Mouse (Mus musculus) adipocyte (in vitro differentiated cells): ENCODE measurements around the gene Tekt4.

Experiments
- DNase-seq: peaks from one replicate; pipeline ENCODE4 v3.0.0-alpha.2; 2016; ENCODE audit warnings: low spot score

The Tekt4 gene

DNA sequence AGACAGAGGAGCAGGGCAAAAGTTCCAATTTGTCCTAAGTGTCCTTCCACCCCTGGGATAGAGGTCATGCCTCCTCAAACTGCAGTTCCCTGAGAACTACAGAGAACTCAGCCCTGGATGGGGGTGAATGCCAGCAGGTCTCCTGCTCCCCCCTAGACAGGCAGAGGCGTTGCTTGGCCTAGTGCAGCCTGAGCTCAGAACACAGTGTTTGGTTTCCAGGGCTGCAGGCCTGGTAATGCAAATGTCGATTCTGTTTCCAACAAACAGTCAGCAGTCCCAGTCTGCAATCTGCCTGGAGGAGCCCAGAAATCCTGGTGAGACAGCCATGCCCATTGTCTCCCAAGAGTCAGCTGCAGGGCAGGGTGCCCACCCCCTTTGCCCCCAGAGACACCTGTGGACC lies at the start of gene Tekt4:
Gene Tekt4, plus strand, starts transcription at position 344 of the 400 bp plus-strand sequence.
- DNase-seq, result no peak

DNA sequence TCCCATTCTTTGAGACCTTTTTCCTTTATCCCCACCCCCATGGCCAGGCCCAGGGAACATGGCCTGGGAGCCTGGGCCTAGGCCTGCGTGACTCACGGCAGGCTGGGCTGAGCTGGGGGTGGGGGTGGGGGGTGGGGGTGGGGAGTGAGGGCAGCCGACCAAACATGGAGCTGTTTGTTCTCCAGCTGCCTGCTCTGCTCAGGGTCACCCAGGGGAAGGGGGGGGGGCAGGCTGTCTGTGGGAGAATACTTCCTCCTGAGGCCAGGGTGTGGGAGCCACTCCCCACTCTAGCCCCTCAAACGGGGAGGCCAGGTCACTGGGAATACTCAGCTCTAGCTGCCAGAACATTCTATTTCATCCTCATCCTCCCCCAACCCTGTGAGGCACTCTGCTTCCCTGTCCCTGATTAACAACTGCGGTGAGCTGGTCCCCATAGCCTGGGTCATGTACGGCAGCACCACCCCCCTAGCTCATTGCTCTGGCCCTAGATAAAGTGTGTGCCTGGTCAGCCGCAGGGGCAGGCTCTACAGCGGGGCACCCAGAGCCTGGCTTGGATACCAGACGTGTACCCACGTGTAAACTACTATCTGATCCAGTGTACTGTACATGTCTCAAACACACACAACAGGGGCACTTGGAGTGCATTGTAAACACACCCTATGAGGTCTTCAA lies 49.1 kb upstream of the Tekt4 start:
- DNase-seq, result no peak

DNA sequence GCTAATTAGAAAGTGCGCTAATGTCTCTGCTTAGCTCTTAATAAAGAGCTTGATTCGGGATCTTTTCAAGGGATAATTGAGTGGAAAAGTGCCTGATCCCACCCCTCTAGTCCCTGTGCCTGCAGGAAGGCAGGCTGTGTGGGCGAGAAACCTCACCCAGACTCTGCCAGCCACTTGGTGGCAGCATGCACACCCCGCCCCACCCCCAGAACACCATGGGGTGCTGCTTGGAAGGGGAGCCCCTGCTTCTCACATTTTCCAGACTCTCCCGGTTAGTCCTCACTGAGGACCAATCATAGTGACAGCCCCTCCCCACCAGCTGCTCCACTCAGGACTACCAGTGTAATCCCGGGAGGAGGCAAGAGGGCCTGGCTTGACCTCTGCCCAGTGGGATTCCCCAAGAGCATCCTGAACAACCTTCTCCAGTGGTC lies 48.4 kb upstream of the Tekt4 start:
- no peak for DNase-seq

DNA sequence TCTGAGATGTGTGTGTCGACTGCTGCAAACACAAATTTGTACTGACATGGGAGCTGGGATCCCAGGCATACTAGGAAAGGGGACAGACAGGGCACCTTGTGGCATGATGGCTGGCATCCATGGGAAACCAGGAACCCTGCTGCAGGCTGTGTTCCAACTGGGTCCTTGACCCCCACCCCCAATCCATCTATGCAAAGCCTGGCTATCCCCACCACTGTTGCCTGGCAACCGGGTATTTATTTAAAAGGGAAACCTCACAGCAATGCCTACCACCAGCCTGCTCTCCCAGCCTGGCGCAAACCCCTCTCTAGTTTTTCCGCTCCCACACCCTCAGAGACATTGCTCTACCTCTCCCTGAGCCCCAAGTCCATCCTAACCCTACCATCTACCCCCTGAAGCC lies 47.1 kb upstream of the Tekt4 start:
- no peak for DNase-seq

DNA sequence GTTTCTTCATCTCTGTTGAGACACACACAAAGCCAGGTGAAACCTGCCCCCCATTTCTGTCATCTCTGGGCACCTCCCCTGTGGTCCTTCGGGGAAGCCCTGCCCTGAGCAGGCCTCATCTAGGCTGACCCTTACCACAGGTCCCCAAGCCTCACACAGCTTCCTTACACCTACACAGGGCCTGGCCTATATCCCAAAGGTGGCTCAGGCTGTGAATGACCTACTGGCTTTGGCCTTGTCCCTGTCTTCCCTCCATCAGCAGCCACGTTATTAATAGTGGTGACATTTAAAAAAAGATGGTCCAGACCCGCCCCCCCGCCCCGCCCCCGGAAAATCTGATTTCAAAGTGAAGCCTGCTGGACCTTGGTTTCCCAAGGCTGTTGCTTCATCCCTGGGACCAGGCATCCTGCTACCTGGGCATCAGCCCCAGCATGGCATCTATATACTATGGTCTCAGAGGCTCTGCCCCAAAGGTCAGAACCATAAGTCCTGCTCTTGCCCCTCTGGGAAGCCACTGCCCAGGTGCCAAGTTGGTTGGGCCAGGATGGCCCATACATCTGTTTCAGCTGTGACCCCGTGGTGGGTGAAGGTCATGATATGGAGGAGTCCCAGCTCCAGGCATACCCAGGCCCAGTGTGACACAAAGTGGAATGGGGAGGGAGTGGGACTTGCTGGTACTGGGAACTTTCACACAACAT lies 46.0 kb upstream of the Tekt4 start:
- DNase-seq, result no peak

DNA sequence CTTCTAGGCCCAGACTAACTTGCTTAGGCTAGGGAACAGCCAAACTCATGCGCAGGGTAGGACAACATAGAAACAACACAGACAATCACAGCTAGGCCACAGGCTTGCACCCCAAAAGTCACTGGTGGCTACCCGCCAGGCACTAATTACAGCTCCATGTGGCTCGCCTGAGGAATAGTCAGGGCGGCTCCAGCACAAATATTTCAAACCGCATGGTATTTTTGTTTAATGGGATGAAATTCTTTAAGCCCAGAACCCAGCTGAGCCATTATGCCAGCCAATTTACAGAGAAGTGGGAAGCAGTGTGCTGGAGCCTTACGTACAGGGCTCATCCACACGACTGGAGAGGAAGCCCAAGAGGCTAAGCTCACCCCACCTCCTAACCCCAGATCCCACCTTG lies 44.8 kb upstream of the Tekt4 start:
- DNase-seq, result no peak

DNA sequence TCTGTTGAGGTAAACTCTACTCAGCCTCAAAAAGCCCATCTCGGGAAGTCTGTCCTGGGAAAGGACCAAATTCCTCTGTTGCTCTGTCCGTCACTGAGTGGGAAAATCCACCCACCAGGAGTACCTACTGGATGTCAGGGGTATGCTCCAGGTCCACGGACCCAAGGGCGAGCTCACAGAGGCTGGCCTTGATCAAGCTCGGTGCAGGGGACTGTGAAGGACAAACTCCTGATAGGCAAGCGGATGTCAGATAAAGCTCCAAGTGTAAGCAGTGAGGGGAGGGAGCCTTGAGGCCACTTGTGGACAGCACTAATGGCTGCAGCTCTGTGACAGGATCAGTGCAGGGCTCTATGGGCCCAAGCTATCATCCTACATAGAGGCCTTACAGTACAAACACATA lies 44.2 kb upstream of the Tekt4 start:
- no peak for DNase-seq

DNA sequence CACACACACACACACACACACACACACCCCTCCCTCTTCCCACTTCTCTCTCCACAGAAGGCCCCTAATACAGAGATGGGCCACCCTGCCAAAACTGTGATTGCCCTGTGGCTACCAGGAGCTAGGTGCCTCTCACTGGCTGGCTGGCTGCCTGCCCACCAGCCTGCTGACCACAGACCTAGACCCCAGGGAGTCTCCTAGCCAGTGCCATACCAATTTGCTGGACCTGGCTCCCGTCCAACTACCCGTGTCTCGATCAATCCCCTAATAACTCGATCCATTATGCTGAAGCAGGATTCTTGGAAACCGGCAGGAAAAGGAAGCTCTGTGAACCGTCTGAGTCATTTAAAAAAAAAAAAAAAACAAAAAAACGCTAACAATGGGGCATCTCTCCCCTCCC lies 43.6 kb upstream of the Tekt4 start:
- DNase-seq, result no peak

DNA sequence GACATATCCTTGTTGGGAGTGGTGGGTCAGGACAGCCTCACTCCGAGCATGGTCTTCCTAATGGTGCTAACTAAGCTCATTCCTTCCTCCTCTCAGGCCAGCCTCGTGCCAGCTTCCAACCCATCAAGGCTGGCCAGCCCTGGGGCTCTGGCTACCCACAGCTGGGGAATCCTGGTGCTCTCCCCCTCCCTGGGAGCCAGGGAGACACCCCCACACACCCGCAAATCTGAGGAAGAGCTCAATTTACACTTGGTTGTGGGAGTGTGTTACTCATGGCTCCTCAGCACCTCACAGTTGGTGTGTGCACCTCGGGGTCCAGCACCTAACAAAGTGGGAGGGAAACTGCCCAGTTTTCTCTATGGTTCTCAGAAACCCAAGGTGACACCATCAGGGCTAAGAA lies 43.2 kb upstream of the Tekt4 start:
- DNase-seq, result no peak

DNA sequence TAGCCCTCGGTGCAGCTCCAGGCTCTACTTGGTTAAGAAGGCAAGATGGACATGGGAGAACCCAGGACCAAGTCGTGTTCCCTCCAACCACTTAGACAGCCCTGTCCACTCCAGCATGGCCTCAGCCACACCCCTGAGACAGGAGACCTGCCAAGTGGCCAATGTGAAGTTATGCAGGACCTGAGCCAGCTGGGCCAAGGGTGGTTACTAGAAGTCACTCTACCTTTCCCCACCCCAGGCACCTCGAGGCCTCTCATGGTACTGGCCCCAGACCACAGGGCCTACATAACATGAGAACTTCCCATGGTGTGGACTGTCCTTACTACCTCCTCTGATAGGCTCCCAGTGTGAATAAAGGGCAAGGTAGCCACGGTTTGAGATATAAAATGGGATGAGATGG lies 40.2 kb upstream of the Tekt4 start:
- peak; percentile 37 for DNase-seq

DNA sequence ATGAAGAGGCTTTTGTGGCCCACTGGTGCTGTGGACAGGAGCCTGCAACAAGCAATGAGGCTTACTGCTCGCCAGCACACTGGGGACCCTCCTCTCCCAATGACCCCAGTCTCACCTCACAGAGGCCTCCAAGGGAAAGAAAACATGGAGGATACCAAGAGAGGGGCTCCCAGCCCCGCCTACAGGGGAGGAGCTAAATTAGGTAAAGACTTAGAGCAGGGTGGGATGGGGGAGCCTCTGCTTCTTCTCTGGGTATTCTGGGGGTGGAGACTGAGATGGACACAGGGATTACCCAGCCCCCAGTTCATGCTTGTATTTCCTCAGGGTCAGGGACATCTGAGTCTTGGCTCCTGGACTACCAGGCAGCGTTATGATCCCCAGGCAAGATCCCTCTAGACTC lies 39.5 kb upstream of the Tekt4 start:
- no peak for DNase-seq

DNA sequence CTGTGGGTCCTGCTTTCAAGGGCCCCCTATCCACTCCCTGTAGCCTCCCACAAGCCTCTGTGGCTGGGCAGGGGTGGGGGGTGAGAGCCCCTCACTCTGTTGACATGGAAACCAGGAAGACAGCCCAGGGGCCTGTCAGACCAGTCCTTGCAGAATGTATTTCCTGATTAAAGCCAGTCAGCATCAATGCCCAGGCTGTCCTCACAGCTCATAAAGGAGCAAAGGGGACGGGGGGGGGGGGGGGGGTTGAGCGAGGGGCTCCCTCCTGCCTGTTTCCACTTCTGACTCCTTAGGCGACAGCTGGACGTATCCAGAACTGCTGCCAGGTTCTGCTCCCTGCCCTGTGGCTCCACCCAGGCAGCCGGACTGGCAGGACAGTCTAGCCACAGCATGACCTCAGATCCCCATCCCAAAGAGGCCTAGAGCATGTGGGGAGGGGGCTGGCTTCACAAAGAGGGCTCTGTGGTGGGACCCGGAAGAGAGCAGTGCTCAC lies 38.9 kb upstream of the Tekt4 start:
- no peak for DNase-seq

DNA sequence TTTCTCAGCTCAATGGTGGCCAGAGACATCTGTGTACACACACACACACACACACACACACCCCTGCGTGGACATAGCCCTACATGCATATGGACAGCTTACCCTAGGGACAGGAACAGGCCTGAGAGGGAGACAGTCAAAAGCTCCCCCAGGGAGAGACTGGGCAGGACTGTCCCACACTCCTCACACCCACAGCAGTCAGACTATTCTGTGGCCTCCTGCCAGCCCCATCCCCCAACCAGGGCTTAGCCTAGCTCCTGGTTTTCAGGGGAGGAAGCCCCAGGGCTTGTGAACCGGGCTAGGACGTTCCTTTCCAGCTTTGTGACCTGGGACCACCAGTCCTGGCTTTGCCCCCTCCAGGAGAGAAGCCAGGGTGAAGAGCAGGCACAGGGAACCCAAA lies 38.2 kb upstream of the Tekt4 start:
- DNase-seq, result no peak

DNA sequence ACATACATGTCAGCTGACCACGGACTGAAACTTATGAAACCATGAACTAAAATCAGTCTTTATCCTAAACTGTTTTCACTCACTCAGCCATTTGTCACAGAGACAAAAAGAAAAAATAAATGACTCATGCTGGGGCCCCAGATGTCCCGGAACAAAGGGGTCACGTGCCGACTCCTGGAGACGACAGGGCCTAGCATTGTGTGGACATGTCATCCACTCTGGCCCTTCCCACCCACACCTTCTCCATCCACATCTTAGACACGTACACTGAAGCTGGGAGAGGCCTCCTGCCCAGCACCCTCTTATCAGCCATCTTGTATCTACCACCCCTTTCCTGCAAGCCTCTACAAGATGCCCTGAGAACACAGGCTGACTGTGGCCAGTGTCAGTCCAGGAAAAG lies 36.4 kb upstream of the Tekt4 start:
- DNase-seq, result no peak

DNA sequence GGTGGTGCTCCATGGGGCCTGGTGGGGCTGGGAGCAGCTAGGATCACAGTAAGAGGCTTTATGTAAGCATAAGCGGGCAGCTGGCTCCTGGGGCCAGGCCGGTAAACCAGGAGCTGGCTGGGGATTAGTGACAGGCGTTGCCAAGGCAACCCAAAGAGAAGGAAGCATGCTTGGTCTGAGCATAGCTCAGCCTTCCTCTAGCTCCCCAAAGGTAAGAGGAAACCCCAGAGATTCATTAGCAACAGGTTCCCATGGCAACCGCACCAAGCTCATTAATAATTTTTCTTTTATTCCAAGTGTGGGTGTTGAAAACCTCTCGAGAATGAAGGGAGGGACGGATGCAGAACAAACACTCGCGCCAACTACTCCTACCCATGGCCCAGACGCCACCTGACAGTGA lies 35.5 kb upstream of the Tekt4 start:
- DNase-seq, result no peak

DNA sequence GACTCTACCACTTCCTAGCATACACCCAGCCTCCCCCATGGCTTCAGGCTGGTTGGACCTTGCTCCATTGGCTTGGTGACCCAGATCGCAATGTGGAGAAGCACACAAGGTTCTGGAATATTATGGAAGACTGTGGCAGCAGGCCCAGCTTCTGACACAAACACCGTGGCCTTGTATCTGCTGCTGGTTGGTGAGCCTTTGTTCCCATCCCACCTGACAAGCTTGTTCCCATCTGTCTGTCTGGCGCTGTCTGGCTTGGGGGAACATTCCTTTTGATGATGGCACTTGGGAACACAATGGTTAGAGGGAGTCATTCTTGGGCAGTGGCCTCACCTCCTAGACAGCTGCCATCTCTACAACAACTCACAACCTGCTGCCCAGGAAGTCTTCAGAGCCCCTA lies 33.4 kb upstream of the Tekt4 start:
- DNase-seq, result no peak

DNA sequence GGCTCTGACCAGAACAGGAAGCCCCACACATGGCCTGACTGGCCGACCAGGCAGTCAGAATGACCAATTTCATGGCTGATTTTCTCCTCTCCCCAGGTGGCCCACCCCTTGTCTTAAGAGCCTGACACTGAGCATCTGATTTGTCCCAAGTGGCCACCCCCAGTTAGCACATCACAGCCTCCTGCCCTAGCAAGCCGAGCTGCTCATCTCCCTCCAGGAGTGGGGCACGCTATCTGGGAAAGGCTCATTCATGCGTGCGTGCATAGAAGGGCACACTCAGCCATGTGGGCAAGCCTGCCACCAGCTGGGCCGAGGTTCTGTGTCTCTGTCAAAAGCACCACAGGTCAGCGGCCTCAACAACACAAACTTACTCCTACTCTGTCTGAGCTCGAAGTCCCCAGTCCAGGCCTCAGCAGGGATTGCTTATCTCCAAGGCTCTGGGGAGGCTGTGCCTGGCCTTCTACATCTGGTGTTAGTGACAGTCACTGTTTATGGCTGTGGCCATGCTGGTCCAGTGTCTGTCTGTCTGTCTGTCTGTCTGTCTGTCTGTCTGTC lies 29.8 kb upstream of the Tekt4 start:
- DNase-seq, result no peak

DNA sequence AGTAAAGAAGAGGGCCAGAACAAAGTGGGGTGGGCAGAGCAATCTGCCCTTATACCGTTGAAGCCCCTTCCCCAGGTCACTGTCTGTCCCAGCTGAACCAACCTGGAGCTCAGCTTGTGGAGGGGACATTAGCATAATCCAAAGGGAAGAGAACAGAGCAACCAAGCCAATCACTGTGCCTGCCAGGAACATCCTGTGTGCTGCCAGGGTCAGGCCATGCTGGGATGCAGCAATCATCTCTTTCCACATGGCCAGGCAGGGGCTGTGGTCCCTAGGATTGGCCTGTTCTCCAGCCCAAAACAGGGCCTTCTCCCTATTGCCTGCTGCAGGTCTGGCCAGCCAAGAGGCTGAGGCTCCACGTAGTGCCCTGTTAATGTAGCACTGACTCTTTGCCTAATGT lies 28.4 kb upstream of the Tekt4 start:
- no peak for DNase-seq

DNA sequence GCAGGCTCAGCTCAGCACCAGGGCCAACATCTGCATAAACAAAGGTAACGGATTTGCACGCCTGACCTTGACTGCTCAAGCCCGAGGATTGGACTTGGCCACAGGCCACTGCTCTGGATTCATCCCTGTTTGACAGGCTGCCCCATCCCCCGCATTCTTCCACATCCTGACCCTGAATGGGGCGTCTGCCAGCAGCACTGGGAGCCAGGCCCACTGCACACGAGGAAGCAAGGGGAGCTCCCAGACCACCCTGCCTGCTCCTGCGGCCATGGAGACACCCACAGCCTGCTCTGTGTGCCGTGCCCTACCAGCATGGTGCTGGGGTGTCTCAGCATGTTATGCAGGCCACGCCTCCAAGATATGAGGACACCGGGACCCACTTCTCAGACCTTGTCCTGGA lies 27.0 kb upstream of the Tekt4 start:
- no peak for DNase-seq

DNA sequence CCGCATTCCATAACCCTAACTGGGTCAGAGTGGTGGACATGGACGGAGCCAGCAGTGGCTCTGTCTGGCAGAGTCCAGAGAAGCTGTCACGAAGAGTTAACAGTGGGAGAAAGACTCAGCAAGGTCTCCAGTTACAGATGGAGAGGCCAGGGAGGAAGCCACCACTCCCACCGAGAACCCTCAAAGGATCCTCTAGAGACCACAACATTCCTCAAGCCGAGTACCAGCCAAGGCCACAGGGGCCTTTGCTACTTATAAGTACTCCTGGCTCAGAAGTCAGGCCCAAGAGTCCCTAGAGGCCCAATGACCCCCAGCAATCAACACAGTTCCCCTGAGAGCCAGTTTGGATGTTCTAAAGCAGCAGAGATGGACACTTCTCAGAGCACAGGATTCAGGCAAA lies 25.2 kb upstream of the Tekt4 start:
- DNase-seq, result no peak

DNA sequence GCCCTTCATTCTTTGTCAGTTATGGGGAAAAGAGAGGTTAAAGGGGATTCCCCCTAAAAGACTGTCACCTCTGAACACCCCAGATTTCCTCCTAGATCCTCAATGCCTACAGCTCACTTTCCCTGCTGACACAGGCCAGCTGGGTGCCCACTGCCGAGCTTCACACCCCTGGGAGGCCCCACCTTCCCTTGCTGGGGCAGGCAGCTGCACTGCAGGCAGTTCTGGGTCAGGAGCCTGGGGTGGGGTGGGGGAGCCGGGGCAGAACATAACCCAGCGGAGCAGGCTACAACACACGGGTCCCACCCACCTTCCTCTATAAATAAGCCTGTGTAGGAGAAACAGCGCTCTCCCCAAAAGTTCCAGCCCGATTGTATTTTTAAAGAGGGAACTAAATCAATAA lies 24.5 kb upstream of the Tekt4 start:
- DNase-seq, result no peak

DNA sequence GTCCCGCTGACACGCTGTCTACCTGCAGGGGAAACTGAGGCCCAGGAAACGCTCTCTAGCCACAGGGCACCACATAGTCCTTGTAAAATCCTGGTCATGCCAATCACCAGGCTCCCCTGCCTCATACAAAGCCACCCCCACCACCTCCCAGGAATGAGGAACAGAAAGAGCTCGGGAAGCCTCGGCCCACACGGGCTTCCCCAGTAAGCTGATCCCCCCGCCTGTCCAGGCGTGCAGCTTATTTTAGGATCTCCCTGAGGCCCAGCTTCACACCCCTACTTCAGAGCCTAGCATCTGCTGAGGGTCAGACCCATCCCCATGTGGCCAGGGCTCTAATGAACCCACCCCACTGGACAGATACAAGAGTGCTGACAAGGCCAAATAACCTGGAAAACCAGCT lies 23.9 kb upstream of the Tekt4 start:
- no peak for DNase-seq

DNA sequence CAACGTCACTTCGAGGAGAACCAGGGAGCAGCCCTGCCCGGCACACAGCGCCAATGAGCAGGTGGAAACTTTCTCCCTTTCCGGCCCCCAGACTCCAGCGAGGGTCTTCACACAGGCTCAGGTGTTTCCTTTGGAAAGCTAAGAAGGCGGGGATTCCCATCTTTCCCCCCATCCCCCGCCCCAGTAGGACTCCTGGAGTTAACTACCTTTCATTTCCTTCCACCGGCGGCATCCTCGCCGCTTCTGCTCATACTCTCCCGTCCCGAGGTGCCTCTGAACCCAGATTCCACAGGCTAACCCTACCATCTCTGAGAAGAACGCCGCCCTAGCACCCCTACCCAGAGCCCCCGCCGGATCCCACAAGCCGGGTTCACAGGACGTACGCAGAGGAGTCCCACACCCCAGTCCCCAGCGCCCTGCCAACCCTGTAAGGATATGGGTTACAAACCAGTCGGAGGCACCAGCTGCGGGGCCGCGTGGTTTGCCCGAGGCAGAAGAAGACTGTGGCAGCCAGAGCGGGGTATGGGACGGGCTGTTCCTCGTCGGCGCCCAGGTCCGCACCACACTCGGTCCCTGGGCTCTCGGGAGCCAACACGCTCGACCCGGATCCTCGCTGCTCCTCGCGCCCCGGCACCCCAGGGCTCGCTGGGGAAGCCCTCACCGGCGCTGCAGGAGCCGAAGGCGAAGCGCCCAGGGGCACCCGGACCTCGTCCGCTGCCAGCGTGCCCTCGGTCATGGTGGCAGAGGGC lies 21.8 kb upstream of the Tekt4 start:
- DNase-seq, result no peak
